In genomic region chr2:166719301-166719929, GRCm38 (mm10) we compare ENCODE assay signal across 1 mouse cellular context.
A peak's percentile ranks its signal among the peaks of the same experiment; 100 is the strongest.
TF ChIP-seq lines count a peak whose summit lies in the region.

No protein-coding gene starts in this region.

TF ChIP-seq in MEL, 35 proteins besides CTCF, POLR2A, EP300 and RAD21 (continued from another document):
- TF ChIP-seq MYC (IDR thresholded peaks at IDR 0.05; ENCODE audit: low read depth, low read length) (0 out of 2 replicates have a peak, but pooled peaks have one; percentile 6), GABPA (IDR thresholded peaks at IDR 0.05; ENCODE audit: low read depth, low read length) (no peak), TBP (IDR thresholded peaks at IDR 0.05; ENCODE audit: low read depth, low read length) (no peak), MEF2A (IDR thresholded peaks at IDR 0.05; ENCODE audit: extremely low read depth, insufficient replicate concordance, low read depth, low read length, poor library complexity, severe bottlenecking) (no peak), SMC3 (IDR thresholded peaks at IDR 0.05; ENCODE audit: low read depth, low read length) (no peak), TCF12 (IDR thresholded peaks at IDR 0.05; ENCODE audit: low read depth, low read length) (peak; percentile 61), ZC3H11A (IDR thresholded peaks at IDR 0.05; ENCODE audit: low read depth, low read length) (no peak), ZMIZ1 (IDR thresholded peaks at IDR 0.05; ENCODE audit: low read depth, low read length) (no peak), RCOR1 (IDR thresholded peaks at IDR 0.05; ENCODE audit: low read depth, low read length) (no peak), E2F4 (IDR thresholded peaks at IDR 0.05; ENCODE audit: borderline replicate concordance, low read depth, low read length) (no peak)
